18 mouse cellular contexts compared by ENCODE assay signal in the genomic region with DNA sequence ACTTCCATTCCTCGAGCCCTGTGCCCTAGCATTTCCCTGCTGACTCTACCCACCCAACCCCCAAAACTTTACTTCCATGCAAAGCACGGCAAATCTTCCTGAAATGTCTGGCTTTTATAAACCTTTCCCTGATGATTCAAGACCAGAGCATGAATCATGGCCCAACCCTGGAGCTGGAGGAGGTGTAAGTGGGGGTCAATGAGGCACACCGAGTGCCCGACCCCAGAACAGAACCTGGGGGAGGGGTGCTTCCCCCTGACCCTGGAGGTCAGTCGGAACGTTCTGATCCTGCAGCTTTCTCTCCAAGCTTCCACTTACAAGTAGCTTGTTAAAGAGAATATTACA. TPM values are rescaled to one million over a fixed set of nuclear protein-coding genes. Genes with fewer than 3 reads are reported as not detected.
DNase-seq lines count a peak whose midpoint lies in the region; ATAC-seq lines count a peak whose summit lies in the region.
"Had no signal": no experiment of that assay in that cellular context is flagged by ENCODE, and none has a peak within 500 bp of the region (broad histone marks: within the 10 kb centered on the region; RNA-seq: fewer than 3 reads in every experiment).

No protein-coding gene starts in this region.

- 52% methylated on average over 6 of the region's 6 CpGs for WGBS in heart, embryonic 15.5 days
- 17% methylated on average over 6 of the region's 6 CpGs for WGBS in limb, embryonic 11.5 days

- no peak overlapping the region; the same call in 1 of the 2 replicates for H3K27ac ChIP-seq in heart, embryonic 15.5 days
- no peak overlapping the region; the same call in 1 of the 2 replicates for H3K27ac ChIP-seq in limb, embryonic 11.5 days (replicated peaks; ENCODE audit: low read depth, low read length)
- H3K27ac ChIP-seq: left cerebral cortex, adult 2 months; midbrain, embryonic 13.5 days had no signal

- H3K4me1 ChIP-seq in heart, embryonic 15.5 days (replicated peaks): peaks cover 37% of the 10 kb centered on the region
- H3K4me1 ChIP-seq in limb, embryonic 11.5 days (ENCODE audit: control insufficient read depth, insufficient read depth, low read length): peaks cover 30% of the 10 kb centered on the region

- no peak overlapping the region for H3K9ac ChIP-seq in heart, embryonic 15.5 days
- no peak overlapping the region for H3K9ac ChIP-seq in limb, embryonic 11.5 days (ENCODE audit: low read length)
- H3K9ac ChIP-seq: midbrain, embryonic 13.5 days had no signal

- H3K36me3 ChIP-seq in heart, embryonic 15.5 days: 0 out of 2 replicates have a peak, but pooled peaks cover 4% of the 10 kb centered on the region
- peaks cover 2% of the 10 kb centered on the region; the same call in 1 of the 2 replicates for H3K36me3 ChIP-seq in limb, embryonic 11.5 days (ENCODE audit: control insufficient read depth, insufficient read depth, low read length)

- H3K27me3 ChIP-seq in heart, embryonic 15.5 days: no peaks in the 10 kb centered on the region
- no peaks in the 10 kb centered on the region for H3K27me3 ChIP-seq in limb, embryonic 11.5 days (ENCODE audit: control insufficient read depth, insufficient read depth, low read length)
- H3K27me3 ChIP-seq: midbrain, embryonic 13.5 days had no signal

- H3K9me3 ChIP-seq in heart, embryonic 15.5 days (replicated peaks): no peaks in the 10 kb centered on the region
- H3K9me3 ChIP-seq in limb, embryonic 11.5 days (ENCODE audit: control insufficient read depth, low read length): no peaks in the 10 kb centered on the region
- H3K9me3 ChIP-seq: midbrain, embryonic 13.5 days had no signal

- no peak for ATAC-seq in heart, embryonic 15.5 days (replicated peaks; ENCODE audit: insufficient number of reproducible peaks, insufficient read depth, low FRiP score, low read depth)
- ATAC-seq in limb, embryonic 11.5 days (ENCODE audit: insufficient number of reproducible peaks, low FRiP score, low TSS enrichment, low read depth): no peak
- ATAC-seq in megakaryocyte progenitor cell, adult 5-6 weeks (replicated peaks; ENCODE audit: poor library complexity): no peak
- ATAC-seq: inflammation-experienced regulatory T-cells, adult 6 months; midbrain, embryonic 13.5 days had no signal

- peak overlapping the region; percentile 12; the same call in 1 of the 2 replicates for H3K4me2 ChIP-seq in heart, embryonic 15.5 days
- peak overlapping the region; percentile 16; the same call in 1 of the 2 replicates for H3K4me2 ChIP-seq in limb, embryonic 11.5 days (ENCODE audit: low read depth, severe bottlenecking)
- H3K4me2 ChIP-seq: midbrain, embryonic 13.5 days had no signal

- H3K4me3 ChIP-seq in heart, embryonic 15.5 days: no peak overlapping the region
- no peak overlapping the region for H3K4me3 ChIP-seq in limb, embryonic 11.5 days (ENCODE audit: low read depth, low read length)
- H3K4me3 ChIP-seq: left cerebral cortex, adult 2 months; midbrain, embryonic 13.5 days had no signal

- DNase-seq in adrenal gland, adult 2 months: peak; percentile 39
- no peak for DNase-seq in adrenal gland, adult 8-10 months
- DNase-seq in heart, postnatal 4 days: no peak
- peak; percentile 64 for DNase-seq in 3134 (ENCODE audit: extremely low read depth, insufficient read length, low spot score)
- no peak for DNase-seq in limb, embryonic 11.5 days (ENCODE audit: low spot score)
- no peak for DNase-seq in thymus, postnatal 25 days
- DNase-seq: adrenal gland, postnatal 10 days; cerebellum, adult 9-11 months; gastrocnemius, postnatal 36 days; liver; lung, adult 18-20 months; lung, postnatal 4 days; right cerebral cortex, adult 18-20 months had no signal

RNA-seq across cellular contexts. Expression of a gene that starts 41.9 kb away (rescaled TPM):
- total RNA-seq in adrenal gland, adult 2 months (2021): 10 to 100 TPM in 1 of 2 experiments, 1 to 10 TPM in 1; 7.7 to 17.6 TPM
- polyA plus RNA-seq in adrenal gland, adult 2 months (2012; rRNA removed): 11.0 and 12.4 TPM in 2 replicates
- 10 to 100 TPM in 1 of 4 experiments, 1 to 10 TPM in 3; 8.2 to 14.0 (median 9.0) TPM for total RNA-seq in adrenal gland, adult 8-10 months (2022)
- polyA plus RNA-seq in heart, embryonic 15.5 days (2015; fragmentation: Nextera tagmentation; extraction: Ambion mirVana): 8.0 and 12.6 TPM in 2 replicates
- 10 to 100 TPM; 25.0 to 26.9 TPM for total RNA-seq in heart, postnatal 4 days (2021)
- 21.8 and 23.5 TPM in 2 replicates for polyA plus RNA-seq in limb, embryonic 11.5 days (2014; fragmentation: Nextera tagmentation; extraction: Ambion mirVana)
- total RNA-seq in megakaryocyte progenitor cell, adult 5-6 weeks (2015): 0.24 and 0.44 TPM in 2 replicates
- 0.74 and 0.79 TPM in 2 replicates for total RNA-seq in megakaryocyte progenitor cell, adult 5-6 weeks (2017)

Comparison
In these comparisons a context has a peak if more than half of its experiments do, and no peak if none do; other contexts are left out.
1. DNase-seq: peak in adrenal gland, adult 2 months (single experiment) and 3134 (single experiment); none in adrenal gland, adult 8-10 months (single experiment), heart, postnatal 4 days (single experiment), limb, embryonic 11.5 days (single experiment) and thymus, postnatal 25 days (single experiment).
2. RNA of a gene that starts 41.9 kb away (total RNA-seq): 25.0 to 26.9 TPM in heart, postnatal 4 days, 7.7 to 17.6 TPM in adrenal gland, adult 2 months and 8.2 to 14.0 TPM in adrenal gland, adult 8-10 months; 0.24 to 0.79 TPM in megakaryocyte progenitor cell, adult 5-6 weeks; every median in the first group is over 4 times any median in the second.